Comparison of ENCODE assay signal across 8 mouse cellular contexts in genomic region chr11:119047261-119048132, GRCm38 (mm10). TPM values are rescaled to one million over a fixed set of nuclear protein-coding genes. Genes with fewer than 3 reads are reported as not detected.
DNase-seq lines count a peak whose midpoint lies in the region; ATAC-seq lines count a peak whose summit lies in the region.

No protein-coding gene starts in this region.

- peaks cover 98% of the 10 kb centered on the region for H3K27me3 ChIP-seq in forebrain, embryonic 15.5 days
- peaks cover 76% of the 10 kb centered on the region for H3K27me3 ChIP-seq in limb, embryonic 11.5 days (ENCODE audit: control insufficient read depth, insufficient read depth, low read length)

- peak overlapping the region; percentile 71 for H3K4me2 ChIP-seq in forebrain, embryonic 15.5 days (replicated peaks)
- peak overlapping the region; percentile 77 for H3K4me2 ChIP-seq in limb, embryonic 11.5 days (ENCODE audit: low read depth, severe bottlenecking)

- no peak overlapping the region for H3K9ac ChIP-seq in forebrain, embryonic 15.5 days (replicated peaks)
- H3K9ac ChIP-seq in limb, embryonic 11.5 days (ENCODE audit: low read length): no peak overlapping the region

- peaks cover 49% of the 10 kb centered on the region for H3K4me1 ChIP-seq in forebrain, embryonic 15.5 days
- peaks cover 40% of the 10 kb centered on the region for H3K4me1 ChIP-seq in limb, embryonic 11.5 days (ENCODE audit: control insufficient read depth, insufficient read depth, low read length)

- ATAC-seq in forebrain, embryonic 15.5 days (replicated peaks): 0 out of 2 replicates have a peak, but pooled peaks have one; percentile 1
- ATAC-seq in limb, embryonic 11.5 days (ENCODE audit: insufficient number of reproducible peaks, low FRiP score, low TSS enrichment, low read depth): no peak

- H3K9me3 ChIP-seq in forebrain, embryonic 15.5 days: no peaks in the 10 kb centered on the region
- no peaks in the 10 kb centered on the region for H3K9me3 ChIP-seq in limb, embryonic 11.5 days (ENCODE audit: control insufficient read depth, low read length)

- under 1% methylated on average over 42 of the region's 43 CpGs for WGBS in forebrain, embryonic 15.5 days
- under 1% methylated on average over 42 of the region's 43 CpGs for WGBS in limb, embryonic 11.5 days

- no peak overlapping the region for H3K27ac ChIP-seq in forebrain, embryonic 15.5 days (replicated peaks)
- H3K27ac ChIP-seq in limb, embryonic 11.5 days (replicated peaks; ENCODE audit: low read depth, low read length): no peak overlapping the region

- H3K36me3 ChIP-seq in forebrain, embryonic 15.5 days: no peaks in the 10 kb centered on the region
- H3K36me3 ChIP-seq in limb, embryonic 11.5 days (ENCODE audit: control insufficient read depth, insufficient read depth, low read length): no peaks in the 10 kb centered on the region

- peak; percentile 31 for DNase-seq in urinary bladder, postnatal 25 days (ENCODE audit: low spot score)
- no peak for DNase-seq in urinary bladder, postnatal 4 days (ENCODE audit: low spot score in 2 of 2)
- peak; percentile 71 for DNase-seq in limb, embryonic 11.5 days (ENCODE audit: low spot score)
- peak; percentile 54 for DNase-seq in retina, embryonic 14.5 days (ENCODE audit: low spot score)
- no peak for DNase-seq in layer of hippocampus, adult 9-11 months
- no peak for DNase-seq in layer of hippocampus, adult 9-10 months (ENCODE audit: low spot score)
- DNase-seq in c-Kit-positive CD71-positive TER-119-positive erythroid progenitor cells, embryonic 14.5 days (ENCODE audit: low spot score): no peak

- H3K4me3 ChIP-seq in forebrain, embryonic 15.5 days: peak overlapping the region; percentile 43
- H3K4me3 ChIP-seq in limb, embryonic 11.5 days (ENCODE audit: low read depth, low read length): peak overlapping the region; percentile 12; the same call in 1 of the 2 replicates

RNA-seq across cellular contexts. Expression of gene Cbx8, which starts 6.7 kb away (rescaled TPM):
- 13.8 and 14.1 TPM in 2 replicates for polyA plus RNA-seq in forebrain, embryonic 15.5 days (2015; fragmentation: Nextera tagmentation; extraction: Ambion mirVana)
- 12.2 and 13.4 TPM in 2 replicates for polyA plus RNA-seq in limb, embryonic 11.5 days (2014; fragmentation: Nextera tagmentation; extraction: Ambion mirVana)

RNA-seq across cellular contexts. Expression of gene Cbx2, which starts 24.7 kb away (rescaled TPM):
- 30.4 and 31.8 TPM in 2 replicates for polyA plus RNA-seq in forebrain, embryonic 15.5 days (2015; fragmentation: Nextera tagmentation; extraction: Ambion mirVana)
- polyA plus RNA-seq in limb, embryonic 11.5 days (2014; fragmentation: Nextera tagmentation; extraction: Ambion mirVana): 121 and 131 TPM in 2 replicates

RNA-seq across cellular contexts. Expression of gene Cbx4, which starts 38.5 kb away (rescaled TPM):
- polyA plus RNA-seq in forebrain, embryonic 15.5 days (2015; fragmentation: Nextera tagmentation; extraction: Ambion mirVana): 15.5 and 16.5 TPM in 2 replicates
- polyA plus RNA-seq in limb, embryonic 11.5 days (2014; fragmentation: Nextera tagmentation; extraction: Ambion mirVana): 5.4 and 5.8 TPM in 2 replicates

RNA-seq across cellular contexts. Expression of gene Enpp7, which starts 59.5 kb away (rescaled TPM):
- polyA plus RNA-seq in forebrain, embryonic 15.5 days (2015; fragmentation: Nextera tagmentation; extraction: Ambion mirVana): not detected in 2 replicates
- not detected in 2 replicates for polyA plus RNA-seq in limb, embryonic 11.5 days (2014; fragmentation: Nextera tagmentation; extraction: Ambion mirVana)

Comparison
In these comparisons a context has a peak if more than half of its experiments do, and no peak if none do; other contexts are left out.
1. DNase-seq: peak in urinary bladder, postnatal 25 days (single experiment), limb, embryonic 11.5 days (single experiment) and retina, embryonic 14.5 days (single experiment); none in urinary bladder, postnatal 4 days (0 of 2), layer of hippocampus, adult 9-11 months (single experiment), layer of hippocampus, adult 9-10 months (single experiment) and c-Kit-positive CD71-positive TER-119-positive erythroid progenitor cells, embryonic 14.5 days (single experiment).